Mouse (Mus musculus) brain, embryonic 14.5 days (tissue): ENCODE measurements around the gene Sh3pxd2a. TPM values are rescaled to one million over a fixed set of nuclear protein-coding genes. Genes with fewer than 3 reads are reported as not detected.
A peak's percentile ranks its signal among the peaks of the same experiment; 100 is the strongest.

Experiments
- DNase-seq: peaks from one replicate; pipeline ENCODE4 v3.0.0-alpha.2; 2011; ENCODE audit warnings: low read depth
- CTCF ChIP-seq: fragments of 200-500 bp; IDR thresholded peaks from 2 replicates; pipeline ENCODE4 v1.5.1; 2012; ENCODE audit warnings: inconsistent platforms, mild to moderate bottlenecking, moderate library complexity, borderline replicate concordance; ENCODE audit not compliant: insufficient read depth, insufficient read length; ENCODE audit errors: extremely low read depth
- POLR2A ChIP-seq: fragments of 200-500 bp; IDR thresholded peaks from 2 replicates; pipeline ENCODE4 v1.6.1; 2012; ENCODE audit warnings: mild to moderate bottlenecking, inconsistent platforms, borderline replicate concordance; ENCODE audit not compliant: poor library complexity, insufficient read depth, insufficient read length, severe bottlenecking; ENCODE audit errors: extremely low read depth
- polyA plus RNA-seq: library from polyadenylated mRNA; depleted of rRNA; stranded (reverse); fragments of >200 nt; gene quantifications from 2 replicates; pipeline ENCODE4 v1.2.3, GENCODE M21; 2012

The Sh3pxd2a gene
- polyA plus RNA-seq, 1 experiment, result 14.5 TPM

GRCm38 (mm10) chr19:47485997-47486566 lies 21.9 kb upstream of the Sh3pxd2a start:
- peak; percentile 56 for DNase-seq

DNA sequence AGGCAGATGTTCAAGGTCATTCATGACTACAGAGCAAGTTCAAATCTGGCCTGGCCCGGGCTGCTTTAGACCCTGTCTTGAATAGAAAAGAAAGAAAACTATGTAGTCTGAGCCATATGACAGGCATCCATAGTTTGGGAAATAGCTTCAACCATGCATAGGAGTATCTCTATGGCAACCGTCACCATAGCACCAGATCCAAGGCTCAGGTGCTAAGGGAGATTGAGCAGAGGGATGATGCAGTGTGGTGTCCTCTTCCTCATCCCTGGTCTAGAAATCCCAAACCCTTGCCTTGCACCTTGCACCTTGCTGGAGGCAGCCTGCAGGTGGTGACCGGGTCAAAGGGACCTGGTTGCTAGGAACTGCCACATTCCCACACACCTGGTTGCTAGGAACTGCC lies 19.9 kb upstream of the Sh3pxd2a start:
- DNase-seq, result peak; percentile 67

More at GRCm38 (mm10) chr19:47485997-47486566, 21.9 kb upstream of the Sh3pxd2a start:
- TF ChIP-seq POLR2A (no peak), CTCF (no peak)

GRCm38 (mm10) chr19:47483346-47483745 lies 19.1 kb upstream of the Sh3pxd2a start:
- DNase-seq, result no peak
- TF ChIP-seq CTCF (no peak), POLR2A (no peak)

More for the DNA sequence above, 19.9 kb upstream of the Sh3pxd2a start:
- TF ChIP-seq CTCF (no peak), POLR2A (no peak)

GRCm38 (mm10) chr19:47473453-47473852 lies 9.3 kb upstream of the Sh3pxd2a start:
- TF ChIP-seq POLR2A, result no peak

GRCm38 (mm10) chr19:47472881-47473400 lies 8.7 kb upstream of the Sh3pxd2a start:
- TF ChIP-seq CTCF, result no peak
- no peak for TF ChIP-seq POLR2A
- DNase-seq, result peak; percentile 84

More at GRCm38 (mm10) chr19:47473453-47473852, 9.3 kb upstream of the Sh3pxd2a start:
- DNase-seq, result no peak

- TF ChIP-seq CTCF (no peak), POLR2A (no peak)
- DNase-seq, result no peak
These were observed 7.6 kb upstream of the Sh3pxd2a start for GRCm38 (mm10) chr19:47471808-47472207.

- TF ChIP-seq CTCF (no peak), POLR2A (no peak)
- DNase-seq, result no peak
These were observed 4.5 kb upstream of the Sh3pxd2a start for GRCm38 (mm10) chr19:47468750-47469149.

- TF ChIP-seq POLR2A (no peak), CTCF (no peak)
- DNase-seq, result no peak
These were observed 2.6 kb upstream of the Sh3pxd2a start for GRCm38 (mm10) chr19:47466775-47467174.

- TF ChIP-seq CTCF, result no peak
- no peak for TF ChIP-seq POLR2A
These were observed 1.3 kb upstream of the Sh3pxd2a start for GRCm38 (mm10) chr19:47465467-47465866.

GRCm38 (mm10) chr19:47463636-47464303 lies 431 bp downstream of the Sh3pxd2a start:
- no peak for TF ChIP-seq POLR2A
- TF ChIP-seq CTCF, result peak; percentile 56
- DNase-seq, result peak; percentile 84

More at GRCm38 (mm10) chr19:47465467-47465866, 1.3 kb upstream of the Sh3pxd2a start:
- no peak for DNase-seq

DNA sequence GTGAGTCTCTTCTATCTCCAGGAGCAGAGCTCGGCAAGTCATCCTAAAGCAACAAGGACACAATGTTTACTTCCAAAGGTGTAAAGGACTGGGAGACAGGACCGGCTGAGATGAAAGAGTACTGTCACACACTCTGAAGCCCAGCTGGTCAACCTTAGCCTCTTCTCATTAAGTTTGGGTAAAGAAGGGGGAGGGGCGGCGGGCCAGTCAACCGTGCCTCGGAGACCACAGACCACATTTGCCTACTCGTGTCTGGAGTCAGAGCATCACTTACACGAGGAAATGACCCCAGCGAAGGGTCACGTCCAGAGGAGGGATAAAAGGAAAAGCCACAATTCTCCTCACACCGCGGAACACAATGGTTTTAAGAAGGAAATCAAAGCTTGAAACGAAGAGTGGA lies 995 bp downstream of the Sh3pxd2a start:
- peak; percentile 46 for DNase-seq
- TF ChIP-seq POLR2A (no peak), CTCF (no peak)

- TF ChIP-seq POLR2A (no peak), CTCF (no peak)
- no peak for DNase-seq
These were observed 1.5 kb downstream of the Sh3pxd2a start for GRCm38 (mm10) chr19:47462725-47463124.
